Mouse (Mus musculus): ENCODE measurements around the gene Gmeb2.

- TF ChIP-seq MYC (IDR thresholded peaks at IDR 0.05; ENCODE audit: low read depth, low read length) = no peak
- TF ChIP-seq POLR2A (IDR thresholded peaks at IDR 0.05; ENCODE audit: low read depth, low read length) = no peak
- no peak for TF ChIP-seq JUND (conservative IDR thresholded peaks at IDR 0.05; ENCODE audit: low read depth, low read length)
- no peak for TF ChIP-seq CTCF (conservative IDR thresholded peaks at IDR 0.05 in 1 of 2, IDR thresholded peaks at IDR 0.05 in 1 of 2; ENCODE audit: low read depth in 2 of 2, low read length in 2 of 2)
- no peak for TF ChIP-seq GABPA (IDR thresholded peaks at IDR 0.05; ENCODE audit: insufficient replicate concordance, low read depth, low read length)
- TF ChIP-seq EP300 (IDR thresholded peaks at IDR 0.05; ENCODE audit: low read length) = no peak
Measured at GRCm38 (mm10) chr2:181206118-181206517, 81.7 kb downstream of the Gmeb2 start.
